Mouse (Mus musculus): ENCODE results near the gene Ube2t.

- TF ChIP-seq POLR2A (IDR thresholded peaks at IDR 0.05; ENCODE audit: insufficient read depth, low read depth, low read length): no peak
- no peak for TF ChIP-seq CTCF (IDR thresholded peaks at IDR 0.05; ENCODE audit: insufficient read depth, low read depth, low read length)
These were observed 56.9 kb downstream of the Ube2t start for GRCm38 (mm10) chr1:135019087-135019774.

All from olfactory bulb, adult 2 months (tissue).